Mouse (Mus musculus): ENCODE data around the gene Aldh2. TPM values are rescaled to one million over a fixed set of nuclear protein-coding genes. Genes with fewer than 3 reads are reported as not detected.

Gene Aldh2
- polyA plus RNA-seq, 1 experiment from 2014 or later, result 131 TPM

DNA sequence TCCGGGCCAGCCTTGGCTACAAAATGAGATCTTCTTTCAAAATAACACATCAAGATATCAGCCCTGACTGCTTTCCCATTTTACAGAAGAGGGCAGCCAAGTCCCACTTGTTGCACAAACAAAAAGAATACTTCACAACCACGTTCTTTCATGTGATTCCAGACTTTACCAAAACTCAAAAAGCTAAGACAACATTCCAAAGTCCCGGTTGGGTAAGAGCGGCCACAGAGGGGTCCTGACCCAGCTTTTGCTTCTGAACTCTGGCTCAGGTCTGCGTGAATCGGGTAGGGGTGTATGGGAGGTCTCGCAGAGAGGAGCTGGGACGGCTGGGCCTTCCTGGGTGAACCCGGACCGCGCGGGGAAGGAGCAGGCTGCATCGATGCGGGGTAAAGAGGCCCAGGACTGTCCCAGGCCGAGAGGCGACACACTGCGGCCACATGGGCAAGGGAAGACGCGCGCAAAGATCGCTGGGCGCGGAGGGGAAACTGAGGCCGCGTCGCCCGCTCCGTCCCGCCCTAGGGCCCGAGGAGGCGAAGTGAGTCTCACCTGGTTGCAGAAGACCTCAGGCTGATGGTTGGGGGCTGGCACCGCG lies 712 bp downstream of the Aldh2 start:
- no peaks in the 10 kb centered on the region for H3K36me3 ChIP-seq
- 4% methylated on average over 33 of the region's 33 CpGs for WGBS
- peak overlapping the region; percentile 84 for H3K27ac ChIP-seq (replicated peaks)
- H3K4me1 ChIP-seq, result peaks cover 38% of the 10 kb centered on the region
- H3K27me3 ChIP-seq (replicated peaks), result 0 out of 2 replicates have a peak, but pooled peaks cover 2% of the 10 kb centered on the region
- ATAC-seq (ENCODE audit: low FRiP score), result peak; percentile 32; the same call in 1 of the 2 replicates
- peak overlapping the region; percentile 99 for H3K4me2 ChIP-seq
- H3K4me3 ChIP-seq (replicated peaks), result peak overlapping the region; percentile 72
- H3K9me3 ChIP-seq (replicated peaks), result no peaks in the 10 kb centered on the region
- H3K9ac ChIP-seq (replicated peaks), result peak overlapping the region; percentile 79

DNA sequence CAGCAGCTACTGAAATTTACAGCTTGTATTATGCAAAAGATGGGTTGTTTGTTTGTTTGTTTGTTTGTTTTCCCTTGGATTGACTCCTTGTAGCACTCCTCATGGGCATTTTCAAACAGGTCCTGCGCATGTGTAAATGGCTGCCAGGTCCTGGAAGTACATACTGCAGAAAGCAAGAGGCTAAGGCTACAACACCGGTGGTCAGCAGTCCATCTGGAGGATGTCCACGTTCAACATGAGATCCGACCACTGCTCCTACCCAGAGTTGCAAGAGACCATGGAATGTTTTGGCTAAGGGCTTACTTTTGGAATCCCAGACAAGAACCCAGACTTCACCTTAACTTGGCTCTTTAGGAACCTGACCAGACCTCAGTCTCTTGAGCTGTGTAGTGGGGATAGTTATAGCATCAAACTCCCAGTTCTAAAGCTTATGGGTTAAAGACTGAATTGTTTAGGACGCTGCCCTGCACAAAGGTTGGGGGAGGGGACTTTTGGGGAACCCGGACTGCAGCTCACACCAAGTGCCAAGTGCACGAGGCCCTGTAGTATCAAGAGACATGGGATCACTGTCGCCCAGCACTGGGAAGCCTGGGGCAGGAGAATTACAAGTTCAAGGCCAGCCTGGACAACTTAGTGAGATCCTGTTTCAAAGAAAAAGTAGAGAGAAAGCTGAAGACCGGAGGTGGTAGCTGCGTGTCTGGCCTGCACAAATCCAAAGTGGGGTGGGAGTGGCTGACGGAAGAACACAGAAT lies 1.4 kb downstream of the Aldh2 start:
- Histone ChIP-seq H3K4me2 (peak overlapping the region; percentile 99), H3K27ac (replicated peaks) (no peak overlapping the region), H3K9ac (replicated peaks) (no peak overlapping the region), H3K4me3 (replicated peaks) (peak overlapping the region; percentile 72), H3K9me3 (replicated peaks) (no peaks in the 10 kb centered on the region), H3K27me3 (replicated peaks) (0 out of 2 replicates have a peak, but pooled peaks cover 2% of the 10 kb centered on the region), H3K36me3 (no peaks in the 10 kb centered on the region), H3K4me1 (peaks cover 38% of the 10 kb centered on the region)
- ATAC-seq (ENCODE audit: low FRiP score), result no peak
- WGBS, result 69% methylated on average over 11 of the region's 11 CpGs

GRCm38 (mm10) chr5:121591417-121592063 lies 2.1 kb downstream of the Aldh2 start:
- no peak overlapping the region; the same call in 1 of the 2 replicates for H3K9ac ChIP-seq (replicated peaks)
- H3K4me3 ChIP-seq (replicated peaks), result no peak overlapping the region
- ATAC-seq (ENCODE audit: low FRiP score), result no peak
- peak overlapping the region; percentile 15 for H3K4me2 ChIP-seq
- H3K36me3 ChIP-seq, result no peaks in the 10 kb centered on the region
- no peak overlapping the region for H3K27ac ChIP-seq (replicated peaks)
- H3K9me3 ChIP-seq (replicated peaks), result no peaks in the 10 kb centered on the region
- 0 out of 2 replicates have a peak, but pooled peaks cover 2% of the 10 kb centered on the region for H3K27me3 ChIP-seq (replicated peaks)
- WGBS, result 71% methylated on average over 11 of the region's 11 CpGs
- H3K4me1 ChIP-seq, result peaks cover 39% of the 10 kb centered on the region

DNA sequence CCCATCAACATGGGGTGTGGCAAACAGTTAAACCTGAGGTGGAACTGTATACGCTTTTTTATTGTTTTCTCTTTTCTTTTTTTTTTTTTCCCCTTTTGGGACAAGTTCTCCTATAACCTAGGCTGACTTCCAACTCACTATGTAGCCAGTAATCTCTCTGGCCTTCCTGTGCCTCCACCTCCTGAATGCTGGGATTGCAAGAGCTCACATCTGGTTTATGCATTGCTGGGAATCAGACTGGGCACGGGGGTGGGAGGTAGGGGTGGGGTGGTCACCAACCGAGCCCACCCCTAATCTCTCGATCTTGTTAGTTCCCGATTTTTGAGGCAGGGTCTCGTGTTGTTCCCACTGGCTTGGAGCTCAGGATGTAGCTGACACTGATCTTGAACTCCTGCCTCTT lies 3.7 kb downstream of the Aldh2 start:
- ATAC-seq (ENCODE audit: low FRiP score), result no peak
- H3K9me3 ChIP-seq (replicated peaks), result no peaks in the 10 kb centered on the region

GRCm38 (mm10) chr5:121586400-121587039 lies 7.1 kb downstream of the Aldh2 start:
- Histone ChIP-seq H3K9me3 (replicated peaks) (no peaks in the 10 kb centered on the region), H3K36me3 (no peaks in the 10 kb centered on the region), H3K9ac (replicated peaks) (no peak overlapping the region), H3K4me3 (replicated peaks) (no peak overlapping the region), H3K4me1 (peaks cover 10% of the 10 kb centered on the region), H3K27ac (replicated peaks) (no peak overlapping the region), H3K4me2 (no peak overlapping the region), H3K27me3 (replicated peaks) (no peaks in the 10 kb centered on the region)
- ATAC-seq (ENCODE audit: low FRiP score), result no peak
- WGBS, result 82% methylated on average over 6 of the region's 6 CpGs

More for the DNA sequence above, 3.7 kb downstream of the Aldh2 start:
- H3K4me2 ChIP-seq, result no peak overlapping the region
- no peaks in the 10 kb centered on the region for H3K27me3 ChIP-seq (replicated peaks)
- no peaks in the 10 kb centered on the region for H3K36me3 ChIP-seq
- H3K4me3 ChIP-seq (replicated peaks), result no peak overlapping the region
- no peak overlapping the region for H3K27ac ChIP-seq (replicated peaks)
- H3K9ac ChIP-seq (replicated peaks), result no peak overlapping the region
- peaks cover 42% of the 10 kb centered on the region for H3K4me1 ChIP-seq
- WGBS, result 92% methylated on average over 6 of the region's 6 CpGs

GRCm38 (mm10) chr5:121585699-121586098 lies 7.9 kb downstream of the Aldh2 start:
- Histone ChIP-seq H3K27ac (replicated peaks) (no peak overlapping the region), H3K4me1 (peaks cover 4% of the 10 kb centered on the region), H3K9me3 (replicated peaks) (no peaks in the 10 kb centered on the region), H3K4me2 (no peak overlapping the region), H3K4me3 (replicated peaks) (no peak overlapping the region), H3K9ac (replicated peaks) (no peak overlapping the region), H3K27me3 (replicated peaks) (no peaks in the 10 kb centered on the region), H3K36me3 (no peaks in the 10 kb centered on the region)
- WGBS, result 87% methylated on average over 5 of the region's 5 CpGs
- no peak for ATAC-seq (ENCODE audit: low FRiP score)

DNA sequence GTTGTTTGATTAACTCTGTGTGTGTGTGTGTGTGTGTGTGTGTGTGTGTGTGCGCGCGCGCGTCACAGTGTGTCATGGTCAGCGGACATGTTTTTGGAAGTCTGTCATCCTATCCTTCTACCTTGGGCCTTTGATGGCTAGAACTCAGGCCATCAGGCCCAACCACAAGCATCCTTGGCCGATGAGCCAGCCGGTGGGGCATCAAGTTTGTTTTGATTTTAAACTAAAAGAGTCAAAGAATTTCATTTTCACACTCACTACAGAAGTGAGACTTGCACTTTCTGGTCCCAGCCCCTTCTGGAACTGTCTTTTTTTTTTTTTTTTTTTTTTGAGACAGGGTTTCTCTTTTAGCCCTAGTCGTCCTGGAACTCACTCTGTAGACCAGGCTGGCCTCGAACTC lies 8.6 kb downstream of the Aldh2 start:
- H3K27ac ChIP-seq (replicated peaks), result no peak overlapping the region
- no peaks in the 10 kb centered on the region for H3K27me3 ChIP-seq (replicated peaks)
- WGBS, result 96% methylated on average over 10 of the region's 10 CpGs
- no peak for ATAC-seq (ENCODE audit: low FRiP score)
- H3K9ac ChIP-seq (replicated peaks), result no peak overlapping the region
- H3K4me3 ChIP-seq (replicated peaks), result no peak overlapping the region
- peaks cover 4% of the 10 kb centered on the region for H3K4me1 ChIP-seq
- no peak overlapping the region for H3K4me2 ChIP-seq
- H3K9me3 ChIP-seq (replicated peaks), result no peaks in the 10 kb centered on the region
- H3K36me3 ChIP-seq, result peaks cover 5% of the 10 kb centered on the region; the same call in 1 of the 2 replicates

- Histone ChIP-seq H3K4me1 (peaks cover 4% of the 10 kb centered on the region), H3K36me3 (peaks cover 15% of the 10 kb centered on the region), H3K9ac (replicated peaks) (no peak overlapping the region), H3K4me3 (replicated peaks) (no peak overlapping the region), H3K4me2 (no peak overlapping the region), H3K27ac (replicated peaks) (0 out of 2 replicates have a peak overlapping the region, but pooled peaks have one; percentile 29), H3K27me3 (replicated peaks) (no peaks in the 10 kb centered on the region), H3K9me3 (replicated peaks) (no peaks in the 10 kb centered on the region)
- ATAC-seq (ENCODE audit: low FRiP score), result no peak
- WGBS, result 54% methylated on average over 12 of the region's 12 CpGs
Observed at GRCm38 (mm10) chr5:121583765-121584501, 9.7 kb downstream of the Aldh2 start.

DNA sequence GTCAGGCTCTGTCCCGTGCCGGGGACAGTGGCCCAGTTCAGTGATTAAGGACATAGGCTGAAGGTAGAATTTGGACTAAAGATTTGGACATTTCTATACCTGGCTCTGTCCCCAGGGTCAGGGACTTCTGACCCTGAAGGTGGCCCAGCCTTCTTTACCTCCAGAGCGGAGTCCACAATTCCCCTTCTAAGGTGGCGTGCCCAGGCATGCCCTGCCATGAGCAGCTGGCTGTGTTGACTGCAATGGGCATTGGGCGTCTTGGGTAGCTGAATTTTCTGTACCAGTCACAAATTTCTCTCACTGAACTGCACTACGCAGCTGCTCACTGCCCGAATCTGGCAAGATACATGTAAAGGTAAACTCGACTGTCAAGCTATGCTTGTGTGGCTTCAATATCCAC lies 11.7 kb downstream of the Aldh2 start:
- Histone ChIP-seq H3K27ac (replicated peaks) (no peak overlapping the region), H3K27me3 (replicated peaks) (no peaks in the 10 kb centered on the region), H3K9me3 (replicated peaks) (no peaks in the 10 kb centered on the region), H3K4me3 (replicated peaks) (no peak overlapping the region), H3K9ac (replicated peaks) (no peak overlapping the region), H3K4me1 (peaks cover 4% of the 10 kb centered on the region), H3K4me2 (no peak overlapping the region), H3K36me3 (peaks cover 27% of the 10 kb centered on the region)
- no peak for ATAC-seq (ENCODE audit: low FRiP score)
- WGBS, result 93% methylated on average over 8 of the region's 8 CpGs

GRCm38 (mm10) chr5:121576927-121577488 lies 16.6 kb downstream of the Aldh2 start:
- no peak for ATAC-seq (ENCODE audit: low FRiP score)
- WGBS, result 90% methylated on average over 11 of the region's 11 CpGs
- H3K4me2 ChIP-seq, result no peak overlapping the region

GRCm38 (mm10) chr5:121575867-121576266 lies 17.8 kb downstream of the Aldh2 start:
- Histone ChIP-seq H3K27ac (replicated peaks) (no peak overlapping the region), H3K4me2 (no peak overlapping the region), H3K36me3 (peaks cover 65% of the 10 kb centered on the region), H3K4me1 (no peaks in the 10 kb centered on the region), H3K27me3 (replicated peaks) (no peaks in the 10 kb centered on the region), H3K4me3 (replicated peaks) (no peak overlapping the region), H3K9me3 (replicated peaks) (no peaks in the 10 kb centered on the region), H3K9ac (replicated peaks) (no peak overlapping the region)
- ATAC-seq (ENCODE audit: low FRiP score), result no peak
- WGBS, result 93% methylated on average over 11 of the region's 11 CpGs

More at GRCm38 (mm10) chr5:121576927-121577488, 16.6 kb downstream of the Aldh2 start:
- Histone ChIP-seq H3K27me3 (replicated peaks) (no peaks in the 10 kb centered on the region), H3K4me3 (replicated peaks) (no peak overlapping the region), H3K4me1 (no peaks in the 10 kb centered on the region), H3K27ac (replicated peaks) (no peak overlapping the region), H3K36me3 (peaks cover 59% of the 10 kb centered on the region), H3K9me3 (replicated peaks) (no peaks in the 10 kb centered on the region), H3K9ac (replicated peaks) (no peak overlapping the region)

Measured in neural tube, embryonic 15.5 days (tissue).